Mouse (Mus musculus): ENCODE results near the gene Rgs17.

DNA sequence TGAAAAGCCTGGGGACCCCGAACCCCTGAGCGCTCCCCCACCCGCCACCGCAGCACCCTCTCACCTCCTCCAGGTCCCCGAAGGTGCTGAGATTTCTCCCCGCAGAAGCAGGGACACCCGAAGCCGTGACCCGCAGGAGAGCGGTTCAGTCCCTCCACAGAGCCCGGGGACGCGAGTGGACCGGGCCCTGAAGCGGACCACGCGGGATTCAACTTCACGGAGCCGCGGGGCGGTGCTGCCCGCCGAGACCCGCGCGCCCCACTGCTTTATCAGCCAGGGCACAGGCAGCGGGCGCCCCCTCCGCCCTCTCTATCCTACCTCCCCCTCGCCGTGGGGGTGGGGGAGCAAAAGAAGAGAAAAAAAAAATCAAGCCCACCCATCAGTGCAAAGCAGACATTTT lies 429 bp downstream of the Rgs17 start:
- TF ChIP-seq CTCF (IDR thresholded peaks at IDR 0.05; ENCODE audit: control insufficient read depth, insufficient read depth, insufficient replicate concordance, low read depth, low read length) (no peak), POLR2A (IDR thresholded peaks at IDR 0.05; ENCODE audit: control insufficient read depth, low read depth, low read length) (no peak)

Data from testis, adult 2 months (tissue).